Mouse (Mus musculus) neural tube, embryonic 13.5 days (tissue): ENCODE results near the gene Aoc1. TPM values are rescaled to one million over a fixed set of nuclear protein-coding genes. Genes with fewer than 3 reads are reported as not detected.
"Not testable (repeated sequence)": the region's sequence is repeated elsewhere in the genome, so short reads cannot be mapped to it uniquely, and the experiment has no call there.

Experiments used
- ATAC-seq: fragments of 200-750 bp; cut with Nextera tagmentation; 2 replicates; pipeline ENCODE4 v1.8.0; 2017; ENCODE audit warnings: low read depth, mild to moderate bottlenecking, moderate TSS enrichment, moderate library complexity
- H3K27ac ChIP-seq: fragments of 300-500 bp; sonication (generic); replicated peaks from 2 replicates; pipeline ENCODE4 v1.5.1; 2015; ENCODE audit warnings: moderate library complexity, mild to moderate bottlenecking, inconsistent platforms
- H3K27me3 ChIP-seq: fragments of 300-500 bp; sonication (generic); 2 replicates; pipeline ENCODE4 v1.6.1; 2015; ENCODE audit warnings: mild to moderate bottlenecking, inconsistent platforms
- H3K36me3 ChIP-seq: fragments of 300-500 bp; sonication (generic); 2 replicates; pipeline ENCODE4 v1.6.1; 2015; ENCODE audit warnings: mild to moderate bottlenecking, inconsistent platforms
- H3K4me1 ChIP-seq: fragments of 300-500 bp; sonication (generic); replicated peaks from 2 replicates; pipeline ENCODE4 v1.6.1; 2015; ENCODE audit warnings: inconsistent platforms
- H3K4me2 ChIP-seq: fragments of 300-500 bp; sonication (generic); 2 replicates; pipeline ENCODE4 v1.6.1; 2015; ENCODE audit warnings: inconsistent platforms, mild to moderate bottlenecking, moderate library complexity
- H3K4me3 ChIP-seq: fragments of 300-500 bp; sonication (generic); 2 replicates; pipeline ENCODE4 v1.5.1; 2015; ENCODE audit warnings: mild to moderate bottlenecking, inconsistent platforms
- H3K9ac ChIP-seq: fragments of 300-500 bp; sonication (generic); 2 replicates; pipeline ENCODE4 v1.6.1; 2015; ENCODE audit warnings: moderate library complexity, mild to moderate bottlenecking, inconsistent platforms
- H3K9me3 ChIP-seq: fragments of 300-500 bp; sonication (generic); 2 replicates; pipeline ENCODE4 v1.6.1; 2016; ENCODE audit warnings: inconsistent platforms
- WGBS: fragments of 180-500 bp; shearing (Covaris S2); methylation state at CpG from one replicate; pipeline ENCODE4 v1.1.7; 2015; 5-methylcytosine and 5-hydroxymethylcytosine counted together
- polyA plus RNA-seq: library from polyadenylated mRNA; unstranded; fragments of >200 nt; fragmentation: Nextera tagmentation; extraction: Ambion mirVana; gene quantifications from 2 replicates; pipeline ENCODE4 v1.2.1, GENCODE M21; 2015

Gene Aoc1
- polyA plus RNA-seq, 1 experiment from 2014 or later = not detected

GRCm38 (mm10) chr6:48894938-48895818 lies 22.5 kb downstream of the Aoc1 start:
- 89% methylated on average over 8 of the region's 8 CpGs for WGBS
- H3K4me1 ChIP-seq = no peaks in the 10 kb centered on the region
- ATAC-seq = no peak

GRCm38 (mm10) chr6:48895941-48896340 lies 23.2 kb downstream of the Aoc1 start:
- no peak overlapping the region for H3K4me2 ChIP-seq
- no peak overlapping the region for H3K4me3 ChIP-seq
- 85% methylated on average over 5 of the region's 5 CpGs for WGBS
- H3K36me3 ChIP-seq = no peaks in the 10 kb centered on the region
- H3K4me1 ChIP-seq = no peaks in the 10 kb centered on the region
- H3K9ac ChIP-seq = no peak overlapping the region
- no peak for ATAC-seq
- H3K9me3 ChIP-seq = no peaks in the 10 kb centered on the region; the same call in 1 of the 2 replicates
- no peaks in the 10 kb centered on the region for H3K27me3 ChIP-seq
- H3K27ac ChIP-seq = no peak overlapping the region

More at GRCm38 (mm10) chr6:48894938-48895818, 22.5 kb downstream of the Aoc1 start:
- Histone ChIP-seq H3K4me2 (no peak overlapping the region), H3K36me3 (no peaks in the 10 kb centered on the region), H3K27ac (no peak overlapping the region), H3K4me3 (no peak overlapping the region), H3K9ac (no peak overlapping the region), H3K27me3 (no peaks in the 10 kb centered on the region), H3K9me3 (no peaks in the 10 kb centered on the region; the same call in 1 of the 2 replicates)

- no peak overlapping the region for H3K4me3 ChIP-seq
- ATAC-seq = no peak
- WGBS = 86% methylated on average over 5 of the region's 5 CpGs
Measured at GRCm38 (mm10) chr6:48896956-48897355, 24.3 kb downstream of the Aoc1 start.

GRCm38 (mm10) chr6:48901316-48901715 lies 28.6 kb downstream of the Aoc1 start:
- H3K4me2 ChIP-seq, H3K4me3 ChIP-seq, H3K27ac ChIP-seq, H3K27me3 ChIP-seq, H3K4me1 ChIP-seq, ATAC-seq, H3K36me3 ChIP-seq, H3K9ac ChIP-seq, H3K9me3 ChIP-seq: not testable (repeated sequence)
- 95% methylated on average over 11 of the region's 11 CpGs for WGBS

More at GRCm38 (mm10) chr6:48896956-48897355, 24.3 kb downstream of the Aoc1 start:
- Histone ChIP-seq H3K9me3 (no peaks in the 10 kb centered on the region; the same call in 1 of the 2 replicates), H3K4me2 (no peak overlapping the region), H3K27me3 (no peaks in the 10 kb centered on the region), H3K27ac (no peak overlapping the region), H3K4me1 (no peaks in the 10 kb centered on the region), H3K36me3 (no peaks in the 10 kb centered on the region), H3K9ac (no peak overlapping the region)

- ATAC-seq = no peak
- WGBS = 89% methylated on average over 17 of the region's 17 CpGs
- Histone ChIP-seq H3K9me3 (no peaks in the 10 kb centered on the region), H3K4me1 (no peaks in the 10 kb centered on the region), H3K4me3 (no peak overlapping the region), H3K27ac (no peak overlapping the region), H3K9ac (no peak overlapping the region), H3K27me3 (no peaks in the 10 kb centered on the region), H3K4me2 (no peak overlapping the region), H3K36me3 (no peaks in the 10 kb centered on the region)
Measured at GRCm38 (mm10) chr6:48902511-48903406, 30.1 kb downstream of the Aoc1 start.

- Histone ChIP-seq H3K4me3 (no peak overlapping the region), H3K36me3 (no peaks in the 10 kb centered on the region), H3K9ac (no peak overlapping the region), H3K4me1 (no peaks in the 10 kb centered on the region), H3K27me3 (no peaks in the 10 kb centered on the region), H3K4me2 (no peak overlapping the region), H3K9me3 (no peaks in the 10 kb centered on the region), H3K27ac (no peak overlapping the region)
- WGBS = 81% methylated on average over 4 of the region's 4 CpGs
- no peak for ATAC-seq
Measured at GRCm38 (mm10) chr6:48903437-48903836, 30.7 kb downstream of the Aoc1 start.

GRCm38 (mm10) chr6:48905606-48906005 lies 32.9 kb downstream of the Aoc1 start:
- Histone ChIP-seq H3K4me3 (no peak overlapping the region), H3K27ac (no peak overlapping the region), H3K4me2 (no peak overlapping the region), H3K4me1 (no peaks in the 10 kb centered on the region), H3K27me3 (no peaks in the 10 kb centered on the region), H3K9me3 (no peaks in the 10 kb centered on the region), H3K9ac (no peak overlapping the region), H3K36me3 (no peaks in the 10 kb centered on the region)
- no peak for ATAC-seq
- WGBS = 94% methylated on average over 13 of the region's 13 CpGs

GRCm38 (mm10) chr6:48906371-48906770 lies 33.7 kb downstream of the Aoc1 start:
- Histone ChIP-seq H3K36me3 (no peaks in the 10 kb centered on the region), H3K4me2 (no peak overlapping the region), H3K9me3 (no peaks in the 10 kb centered on the region), H3K4me3 (no peak overlapping the region), H3K4me1 (no peaks in the 10 kb centered on the region), H3K27ac (no peak overlapping the region), H3K27me3 (no peaks in the 10 kb centered on the region), H3K9ac (no peak overlapping the region)
- WGBS = 93% methylated on average over 14 of the region's 14 CpGs
- no peak for ATAC-seq

- H3K9ac ChIP-seq = no peak overlapping the region
- H3K4me1 ChIP-seq = no peaks in the 10 kb centered on the region
- H3K4me2 ChIP-seq = no peak overlapping the region
- no peaks in the 10 kb centered on the region for H3K27me3 ChIP-seq
- H3K4me3 ChIP-seq = no peak overlapping the region
- no peak overlapping the region for H3K27ac ChIP-seq
- H3K36me3 ChIP-seq = no peaks in the 10 kb centered on the region
- no peaks in the 10 kb centered on the region for H3K9me3 ChIP-seq
- ATAC-seq = no peak
- WGBS = 85% methylated on average over 1 of the region's 1 CpGs
Measured at GRCm38 (mm10) chr6:48909229-48909628, 36.5 kb downstream of the Aoc1 start.

GRCm38 (mm10) chr6:48912033-48912432 lies 39.3 kb downstream of the Aoc1 start:
- no peaks in the 10 kb centered on the region for H3K36me3 ChIP-seq
- H3K4me1 ChIP-seq = no peaks in the 10 kb centered on the region
- no peak overlapping the region for H3K4me2 ChIP-seq
- ATAC-seq = no peak
- H3K27ac ChIP-seq = no peak overlapping the region
- whole genome bisulfite sequencing = 45% methylated on average over 3 of the region's 3 CpGs
- no peak overlapping the region for H3K4me3 ChIP-seq
- H3K9ac ChIP-seq = no peak overlapping the region
- H3K27me3 ChIP-seq = no peaks in the 10 kb centered on the region
- H3K9me3 ChIP-seq = no peaks in the 10 kb centered on the region

- WGBS = 100% methylated on average over 2 of the region's 2 CpGs
Measured at GRCm38 (mm10) chr6:48913587-48913986, 40.9 kb downstream of the Aoc1 start.

GRCm38 (mm10) chr6:48929595-48929994 lies 56.9 kb downstream of the Aoc1 start, which contains the start of gene 1600015I10Rik:
1600015I10Rik (plus strand) TSS chr6:48929895.
- no peaks in the 10 kb centered on the region for H3K4me1 ChIP-seq
- no peak within 1 kb of the TSS for H3K27ac ChIP-seq
- WGBS = 91% methylated on average over 5 of the region's 5 CpGs
- H3K9me3 ChIP-seq = no peaks in the 10 kb centered on the region
- H3K4me2 ChIP-seq = no peak within 1 kb of the TSS
- no peaks in the 10 kb centered on the region for H3K27me3 ChIP-seq
- no peak within 1 kb of the TSS for H3K4me3 ChIP-seq
- no peak within 1 kb of the TSS for H3K9ac ChIP-seq
- H3K36me3 ChIP-seq = no peaks in the 10 kb centered on the region
- ATAC-seq = no peak

More at GRCm38 (mm10) chr6:48913587-48913986, 40.9 kb downstream of the Aoc1 start:
- Histone ChIP-seq H3K4me3 (no peak overlapping the region), H3K27me3 (no peaks in the 10 kb centered on the region), H3K4me2 (no peak overlapping the region), H3K27ac (no peak overlapping the region), H3K9ac (no peak overlapping the region), H3K4me1 (no peaks in the 10 kb centered on the region), H3K9me3 (no peaks in the 10 kb centered on the region), H3K36me3 (no peaks in the 10 kb centered on the region)
- ATAC-seq = no peak
